Mouse (Mus musculus): ENCODE measurements around the gene Gba. TPM values are rescaled to one million over a fixed set of nuclear protein-coding genes. Genes with fewer than 3 reads are reported as not detected.

Gene Gba
- total and polyA plus RNA-seq, 3 experiments: 63.6 to 65.3 (median 64.1) TPM

GRCm38 (mm10) chr3:89206695-89207094, 4.0 kb downstream of the Gba start:
- Histone ChIP-seq H3K4me1 (ENCODE audit: control insufficient read depth in 1 of 2, insufficient read depth in 2 of 2) (peaks cover 3 to 18% of the 10 kb centered on the region in 2 experiments), H3K4me3 (replicated peaks in 1 of 3; ENCODE audit: low read depth in 2 of 3, low read length in 2 of 3, poor library complexity in 1 of 3) (no peak overlapping the region), H3K9me3 (replicated peaks; ENCODE audit: low read length) (no peaks in the 10 kb centered on the region), H3K79me2 (replicated peaks; ENCODE audit: control insufficient read depth, extremely low read depth, insufficient read depth, poor library complexity, severe bottlenecking) (peaks cover 5% of the 10 kb centered on the region; the same call in 1 of the 2 replicates), H3K27ac (ENCODE audit: insufficient read depth, low read depth) (no peak overlapping the region), H3K36me3 (replicated peaks in 1 of 2; ENCODE audit: control insufficient read depth in 1 of 2, insufficient read depth in 1 of 2, low read length in 1 of 2) (peaks cover 71 to 80% of the 10 kb centered on the region in 2 experiments), H3K4me2 (ENCODE audit: insufficient read depth, low read depth, poor library complexity, severe bottlenecking) (no peak overlapping the region), H3K27me3 (replicated peaks) (no peaks in the 10 kb centered on the region), H3K9ac (ENCODE audit: insufficient read depth, low read depth) (no peak overlapping the region)
- TF ChIP-seq UBTF (IDR thresholded peaks at IDR 0.05; ENCODE audit: low read depth, low read length) (no peak), MAX (IDR thresholded peaks at IDR 0.05; ENCODE audit: low read length) (no peak), KAT2A (IDR thresholded peaks at IDR 0.05; ENCODE audit: insufficient replicate concordance, low read length) (no peak), ZC3H11A (IDR thresholded peaks at IDR 0.05; ENCODE audit: low read depth, low read length) (no peak)
- DNase-seq (ENCODE audit: extremely low read depth): no peak
- in situ Hi-C loops (cut with MboI; ENCODE audit: low pct_ligation_motif_present, low pct_unique_long_range_greater_than_20kb, low sequenced_read_pairs) (loop anchor here (5.0 kb wide), 1 partner anchor 36 kb away; no protein-coding TSS in a partner anchor), dilution Hi-C loops (cut with MboI; ENCODE audit: extremely low pct_ligation_motif_present, extremely low pct_unique_long_range_greater_than_20kb, low sequenced_read_pairs) (no loop called here)

- in situ Hi-C loops (cut with MboI; ENCODE audit: low pct_ligation_motif_present, low pct_unique_long_range_greater_than_20kb, low sequenced_read_pairs) (loop anchor here (5.0 kb wide), 1 partner anchor 34 kb away; no protein-coding TSS in a partner anchor), dilution Hi-C loops (cut with MboI; ENCODE audit: extremely low pct_ligation_motif_present, extremely low pct_unique_long_range_greater_than_20kb, low sequenced_read_pairs) (no loop called here)
- no peak overlapping the region for H3K4me2 ChIP-seq (ENCODE audit: insufficient read depth, low read depth, poor library complexity, severe bottlenecking)
- H3K79me2 ChIP-seq (replicated peaks; ENCODE audit: control insufficient read depth, extremely low read depth, insufficient read depth, poor library complexity, severe bottlenecking): peaks cover 11% of the 10 kb centered on the region
- H3K36me3 ChIP-seq (replicated peaks in 1 of 2; ENCODE audit: control insufficient read depth in 1 of 2, insufficient read depth in 1 of 2, low read length in 1 of 2): peaks cover 71 to 90% of the 10 kb centered on the region in 2 experiments
- peaks cover 8 to 32% of the 10 kb centered on the region in 2 experiments for H3K4me1 ChIP-seq (ENCODE audit: control insufficient read depth in 1 of 2, insufficient read depth in 2 of 2)
- DNase-seq (ENCODE audit: extremely low read depth): no peak
- no peak overlapping the region for H3K4me3 ChIP-seq (replicated peaks in 1 of 3; ENCODE audit: low read depth in 2 of 3, low read length in 2 of 3, poor library complexity in 1 of 3)
- TF ChIP-seq HCFC1 (IDR thresholded peaks at IDR 0.05; ENCODE audit: low read depth, low read length) (no peak), RCOR1 (conservative IDR thresholded peaks at IDR 0.05; ENCODE audit: low read depth, low read length) (no peak), MYC (IDR thresholded peaks at IDR 0.05; ENCODE audit: low read depth, low read length) (no peak), NELFE (IDR thresholded peaks at IDR 0.05; ENCODE audit: low read depth, low read length) (no peak), CTCF (conservative IDR thresholded peaks at IDR 0.05 in 1 of 2, IDR thresholded peaks at IDR 0.05 in 1 of 2; ENCODE audit: low read depth in 2 of 2, low read length in 2 of 2) (no peak), ZMIZ1 (IDR thresholded peaks at IDR 0.05; ENCODE audit: low read depth, low read length) (no peak), ELF1 (IDR thresholded peaks at IDR 0.05; ENCODE audit: low read depth, low read length) (no peak), TBP (conservative IDR thresholded peaks at IDR 0.05; ENCODE audit: low read depth, low read length) (no peak), USF1 (IDR thresholded peaks at IDR 0.05; ENCODE audit: low read depth, low read length) (no peak), POLR2A (IDR thresholded peaks at IDR 0.05; ENCODE audit: low read depth, low read length) (no peak; the same call in 1 of the 2 replicates), CHD1 (IDR thresholded peaks at IDR 0.05; ENCODE audit: low read depth, low read length) (no peak), SIN3A (IDR thresholded peaks at IDR 0.05; ENCODE audit: low read length) (no peak), BHLHE40 (IDR thresholded peaks at IDR 0.05; ENCODE audit: low read depth, low read length) (no peak), CHD2 (IDR thresholded peaks at IDR 0.05; ENCODE audit: low read length) (no peak), NRF1 (IDR thresholded peaks at IDR 0.05; ENCODE audit: low read depth, low read length) (no peak), UBTF (IDR thresholded peaks at IDR 0.05; ENCODE audit: low read depth, low read length) (no peak), RAD21 (IDR thresholded peaks at IDR 0.05; ENCODE audit: low read depth, low read length) (no peak)
- no peaks in the 10 kb centered on the region for H3K27me3 ChIP-seq (replicated peaks)
- no peaks in the 10 kb centered on the region for H3K9me3 ChIP-seq (replicated peaks; ENCODE audit: low read length)
- H3K9ac ChIP-seq (ENCODE audit: insufficient read depth, low read depth): no peak overlapping the region
- no peak overlapping the region for H3K27ac ChIP-seq (ENCODE audit: insufficient read depth, low read depth)
These were observed 5.4 kb downstream of the Gba start for GRCm38 (mm10) chr3:89208075-89208657.

Measured in CH12.LX (cell line).